Mouse (Mus musculus) duodenum, adult 2 months (tissue): ENCODE results near the gene Mtmr10. TPM values are rescaled to one million over a fixed set of nuclear protein-coding genes. Genes with fewer than 3 reads are reported as not detected.

Experiments
- polyA plus RNA-seq: library from polyadenylated mRNA; depleted of rRNA; stranded (reverse); fragments of >200 nt; gene quantifications from 2 replicates; pipeline ENCODE4 v1.2.3, GENCODE M21; 2012; ENCODE audit warnings: low replicate concordance; rRNA removed

The Mtmr10 gene
- polyA plus RNA-seq: 0.85 and 1.6 TPM in 2 replicates

DNA sequence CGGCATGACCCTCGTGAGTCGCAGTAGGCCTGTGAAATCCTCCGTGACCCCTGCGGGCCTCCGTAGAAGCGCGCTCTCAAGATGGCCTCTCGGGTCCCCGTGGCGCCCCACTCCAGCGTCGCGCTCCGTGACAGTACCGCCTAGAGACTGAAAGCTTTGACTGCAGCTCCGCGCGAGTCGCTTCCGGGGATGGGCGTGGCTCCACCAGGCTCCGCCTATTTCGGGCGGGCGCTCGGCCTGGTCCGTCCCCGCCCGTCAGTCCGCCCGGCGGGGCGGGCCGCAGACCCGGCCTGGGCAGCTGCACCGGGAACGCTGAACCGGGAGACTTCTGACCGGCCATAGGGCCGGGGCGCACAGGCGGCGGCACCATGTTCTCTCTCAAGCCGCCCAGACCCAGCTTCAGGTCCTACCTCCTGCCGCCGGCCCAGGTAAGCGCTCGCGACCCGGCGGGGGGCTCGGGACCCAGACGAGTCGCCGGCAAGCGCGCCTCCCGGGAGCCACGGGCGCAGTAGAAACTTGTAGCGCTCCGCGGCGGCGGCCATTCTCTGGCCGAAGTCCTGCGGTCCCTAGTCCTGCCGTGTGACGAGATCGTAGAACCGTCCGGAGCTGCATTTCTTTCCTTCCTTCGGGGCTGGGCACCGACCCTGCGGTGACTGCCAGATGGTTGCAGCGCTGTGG, at the start of gene Mtmr10:
Mtmr10 (plus strand) TSS at position 240 of the 678 bp plus-strand sequence.

DNA sequence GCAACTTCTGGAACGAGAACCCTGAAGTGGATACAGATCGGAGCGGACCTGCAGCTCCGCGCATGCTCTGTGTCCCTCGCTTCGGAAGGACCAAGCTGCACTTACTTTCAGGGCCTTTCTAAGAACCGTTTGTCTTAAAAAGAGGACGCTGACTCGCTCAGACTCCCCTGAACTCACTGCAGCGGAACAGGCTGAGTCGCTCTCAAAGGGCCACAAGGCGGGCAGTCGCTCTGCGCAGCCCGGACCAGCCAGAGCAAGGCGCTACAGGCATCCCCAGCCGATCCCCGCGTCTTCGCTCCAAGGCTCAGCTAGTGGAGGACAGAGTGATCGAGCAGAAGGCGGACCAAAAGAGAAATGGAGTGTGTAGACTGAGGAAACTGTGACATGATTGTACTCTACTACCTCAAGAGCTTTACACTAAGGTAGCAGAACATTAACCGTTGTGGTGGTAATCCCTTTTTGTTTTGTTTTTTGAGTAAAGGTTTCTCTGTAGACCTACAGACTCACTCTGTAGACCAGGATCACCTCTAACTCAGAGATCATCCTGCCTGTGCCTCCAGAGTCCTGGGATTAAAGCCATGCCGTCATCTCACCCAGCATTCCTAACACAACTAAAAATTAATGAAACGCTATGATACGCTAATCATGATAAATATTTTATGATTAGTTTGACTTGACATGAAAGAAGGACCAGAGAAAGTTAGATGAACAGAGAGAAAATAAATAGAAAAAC, 86.5 kb downstream of the Mtmr10 start, which contains the start of gene Fan1:
Fan1 (minus strand) TSS at position 266 of the 733 bp plus-strand sequence.

Other genes starting within 250 kb of the Mtmr10 start
- not detected in 2 replicates for gene Trpm1, start 133.8 kb upstream of the Mtmr10 start, polyA plus RNA-seq
- gene Fan1, start 86.4 kb downstream of the Mtmr10 start, polyA plus RNA-seq: 0.70 and 1.3 TPM in 2 replicates
- not detected in 2 replicates for gene Mphosph10, start 104.6 kb downstream of the Mtmr10 start, polyA plus RNA-seq
- 5.5 and 8.8 TPM in 2 replicates for gene Mcee, start 105.0 kb downstream of the Mtmr10 start, polyA plus RNA-seq
- gene Apba2, start 214.1 kb downstream of the Mtmr10 start, polyA plus RNA-seq: 1.9 and 2.3 TPM in 2 replicates